Mouse (Mus musculus): ENCODE measurements around the gene Abhd17c. TPM values are rescaled to one million over a fixed set of nuclear protein-coding genes. Genes with fewer than 3 reads are reported as not detected.

Gene Abhd17c
- polyA plus RNA-seq, 1 experiment from 2014 or later, result 63.0 TPM

- H3K4me1 ChIP-seq (replicated peaks; ENCODE audit: control insufficient read depth, insufficient read depth, low read length), result peaks cover 3% of the 10 kb centered on the region; the same call in 1 of the 2 replicates
- no peak for ATAC-seq (ENCODE audit: low FRiP score)
- no peak overlapping the region for H3K4me2 ChIP-seq (replicated peaks)
- 81% methylated on average over 11 of the region's 11 CpGs for WGBS
- no peaks in the 10 kb centered on the region for H3K36me3 ChIP-seq (replicated peaks; ENCODE audit: control insufficient read depth, insufficient read depth)
- no peak overlapping the region for H3K9ac ChIP-seq
- no peak for DNase-seq (ENCODE audit: low spot score)
- H3K9me3 ChIP-seq (ENCODE audit: control insufficient read depth, low read length), result no peaks in the 10 kb centered on the region
- no peaks in the 10 kb centered on the region for H3K27me3 ChIP-seq (ENCODE audit: control insufficient read depth, insufficient read depth, low read length)
- no peak overlapping the region for H3K27ac ChIP-seq
- no peak overlapping the region for H3K4me3 ChIP-seq (replicated peaks; ENCODE audit: low read length)
Observed at GRCm38 (mm10) chr7:84174655-84175448, 23.2 kb upstream of the Abhd17c start.

GRCm38 (mm10) chr7:84173394-84173793 lies 21.7 kb upstream of the Abhd17c start:
- no peaks in the 10 kb centered on the region for H3K36me3 ChIP-seq (replicated peaks; ENCODE audit: control insufficient read depth, insufficient read depth)
- H3K27me3 ChIP-seq (ENCODE audit: control insufficient read depth, insufficient read depth, low read length), result no peaks in the 10 kb centered on the region
- no peak overlapping the region for H3K27ac ChIP-seq
- ATAC-seq (ENCODE audit: low FRiP score) (no peak), DNase-seq (ENCODE audit: low spot score) (no peak)
- no peak overlapping the region for H3K9ac ChIP-seq
- WGBS, result 90% methylated on average over 4 of the region's 4 CpGs
- H3K4me3 ChIP-seq (replicated peaks; ENCODE audit: low read length), result no peak overlapping the region
- H3K4me2 ChIP-seq (replicated peaks), result no peak overlapping the region
- H3K9me3 ChIP-seq (ENCODE audit: control insufficient read depth, low read length), result no peaks in the 10 kb centered on the region
- H3K4me1 ChIP-seq (replicated peaks; ENCODE audit: control insufficient read depth, insufficient read depth, low read length), result peaks cover 3% of the 10 kb centered on the region; the same call in 1 of the 2 replicates

- no peak overlapping the region for H3K9ac ChIP-seq
- H3K4me3 ChIP-seq (replicated peaks; ENCODE audit: low read length), result no peak overlapping the region
- ATAC-seq (ENCODE audit: low FRiP score) (no peak), DNase-seq (ENCODE audit: low spot score) (no peak)
- H3K27me3 ChIP-seq (ENCODE audit: control insufficient read depth, insufficient read depth, low read length), result no peaks in the 10 kb centered on the region
- no peak overlapping the region for H3K4me2 ChIP-seq (replicated peaks)
- WGBS, result 93% methylated on average over 1 of the region's 1 CpGs
- peaks cover 3% of the 10 kb centered on the region; the same call in 1 of the 2 replicates for H3K4me1 ChIP-seq (replicated peaks; ENCODE audit: control insufficient read depth, insufficient read depth, low read length)
- no peaks in the 10 kb centered on the region for H3K36me3 ChIP-seq (replicated peaks; ENCODE audit: control insufficient read depth, insufficient read depth)
- no peak overlapping the region for H3K27ac ChIP-seq
- no peaks in the 10 kb centered on the region for H3K9me3 ChIP-seq (ENCODE audit: control insufficient read depth, low read length)
Observed at GRCm38 (mm10) chr7:84171177-84171787, 19.6 kb upstream of the Abhd17c start.

- Histone ChIP-seq H3K4me1 (replicated peaks; ENCODE audit: control insufficient read depth, insufficient read depth, low read length) (no peaks in the 10 kb centered on the region), H3K4me2 (replicated peaks) (no peak overlapping the region), H3K4me3 (replicated peaks; ENCODE audit: low read length) (no peak overlapping the region), H3K9ac (no peak overlapping the region), H3K36me3 (replicated peaks; ENCODE audit: control insufficient read depth, insufficient read depth) (no peaks in the 10 kb centered on the region), H3K9me3 (ENCODE audit: control insufficient read depth, low read length) (no peaks in the 10 kb centered on the region), H3K27ac (no peak overlapping the region), H3K27me3 (ENCODE audit: control insufficient read depth, insufficient read depth, low read length) (no peaks in the 10 kb centered on the region)
- DNase-seq (ENCODE audit: low spot score), result no peak
- no peak for ATAC-seq (ENCODE audit: low FRiP score)
- WGBS, result 96% methylated on average over 2 of the region's 2 CpGs
Observed at GRCm38 (mm10) chr7:84168355-84168754, 16.7 kb upstream of the Abhd17c start.

- H3K27ac ChIP-seq, result no peak overlapping the region
- no peak overlapping the region for H3K4me3 ChIP-seq (replicated peaks; ENCODE audit: low read length)
- no peaks in the 10 kb centered on the region for H3K9me3 ChIP-seq (ENCODE audit: control insufficient read depth, low read length)
- no peaks in the 10 kb centered on the region for H3K4me1 ChIP-seq (replicated peaks; ENCODE audit: control insufficient read depth, insufficient read depth, low read length)
- H3K9ac ChIP-seq, result no peak overlapping the region
- H3K27me3 ChIP-seq (ENCODE audit: control insufficient read depth, insufficient read depth, low read length), result no peaks in the 10 kb centered on the region
- no peaks in the 10 kb centered on the region for H3K36me3 ChIP-seq (replicated peaks; ENCODE audit: control insufficient read depth, insufficient read depth)
- H3K4me2 ChIP-seq (replicated peaks), result no peak overlapping the region
- ATAC-seq (ENCODE audit: low FRiP score) (no peak), DNase-seq (ENCODE audit: low spot score) (no peak)
- WGBS, result 87% methylated on average over 4 of the region's 4 CpGs
Observed at GRCm38 (mm10) chr7:84166721-84167419, 15.2 kb upstream of the Abhd17c start.

- DNase-seq (ENCODE audit: low spot score), result no peak
Observed at GRCm38 (mm10) chr7:84166007-84166406, 14.3 kb upstream of the Abhd17c start.

GRCm38 (mm10) chr7:84165288-84165687 lies 13.6 kb upstream of the Abhd17c start:
- H3K9me3 ChIP-seq (ENCODE audit: control insufficient read depth, low read length), result no peaks in the 10 kb centered on the region
- H3K4me3 ChIP-seq (replicated peaks; ENCODE audit: low read length), result no peak overlapping the region
- 61% methylated on average over 3 of the region's 3 CpGs for WGBS
- H3K4me2 ChIP-seq (replicated peaks), result no peak overlapping the region
- no peaks in the 10 kb centered on the region for H3K4me1 ChIP-seq (replicated peaks; ENCODE audit: control insufficient read depth, insufficient read depth, low read length)
- no peak overlapping the region for H3K27ac ChIP-seq
- no peaks in the 10 kb centered on the region for H3K27me3 ChIP-seq (ENCODE audit: control insufficient read depth, insufficient read depth, low read length)
- ATAC-seq (ENCODE audit: low FRiP score) (no peak), DNase-seq (ENCODE audit: low spot score) (no peak)
- H3K36me3 ChIP-seq (replicated peaks; ENCODE audit: control insufficient read depth, insufficient read depth), result no peaks in the 10 kb centered on the region
- no peak overlapping the region for H3K9ac ChIP-seq

More at GRCm38 (mm10) chr7:84166007-84166406, 14.3 kb upstream of the Abhd17c start:
- ATAC-seq (ENCODE audit: low FRiP score), result no peak
- H3K36me3 ChIP-seq (replicated peaks; ENCODE audit: control insufficient read depth, insufficient read depth), result no peaks in the 10 kb centered on the region
- no peak overlapping the region for H3K27ac ChIP-seq
- 78% methylated on average over 1 of the region's 1 CpGs for WGBS
- H3K9me3 ChIP-seq (ENCODE audit: control insufficient read depth, low read length), result no peaks in the 10 kb centered on the region
- no peak overlapping the region for H3K4me3 ChIP-seq (replicated peaks; ENCODE audit: low read length)
- no peaks in the 10 kb centered on the region for H3K27me3 ChIP-seq (ENCODE audit: control insufficient read depth, insufficient read depth, low read length)
- no peak overlapping the region for H3K9ac ChIP-seq
- H3K4me2 ChIP-seq (replicated peaks), result no peak overlapping the region
- no peaks in the 10 kb centered on the region for H3K4me1 ChIP-seq (replicated peaks; ENCODE audit: control insufficient read depth, insufficient read depth, low read length)

- Histone ChIP-seq H3K27me3 (ENCODE audit: control insufficient read depth, insufficient read depth, low read length) (no peaks in the 10 kb centered on the region), H3K27ac (no peak overlapping the region), H3K36me3 (replicated peaks; ENCODE audit: control insufficient read depth, insufficient read depth) (no peaks in the 10 kb centered on the region), H3K4me2 (replicated peaks) (no peak overlapping the region), H3K9me3 (ENCODE audit: control insufficient read depth, low read length) (no peaks in the 10 kb centered on the region), H3K4me3 (replicated peaks; ENCODE audit: low read length) (no peak overlapping the region), H3K9ac (no peak overlapping the region), H3K4me1 (replicated peaks; ENCODE audit: control insufficient read depth, insufficient read depth, low read length) (no peaks in the 10 kb centered on the region)
- no peak for DNase-seq (ENCODE audit: low spot score)
- ATAC-seq (ENCODE audit: low FRiP score), result no peak
- WGBS, result 87% methylated on average over 4 of the region's 4 CpGs
Observed at GRCm38 (mm10) chr7:84164880-84165279, 13.2 kb upstream of the Abhd17c start.

- Histone ChIP-seq H3K27ac (no peak overlapping the region), H3K9me3 (ENCODE audit: control insufficient read depth, low read length) (no peaks in the 10 kb centered on the region), H3K9ac (no peak overlapping the region), H3K4me3 (replicated peaks; ENCODE audit: low read length) (no peak overlapping the region), H3K4me1 (replicated peaks; ENCODE audit: control insufficient read depth, insufficient read depth, low read length) (no peaks in the 10 kb centered on the region), H3K4me2 (replicated peaks) (no peak overlapping the region), H3K27me3 (ENCODE audit: control insufficient read depth, insufficient read depth, low read length) (no peaks in the 10 kb centered on the region), H3K36me3 (replicated peaks; ENCODE audit: control insufficient read depth, insufficient read depth) (no peaks in the 10 kb centered on the region)
- ATAC-seq (ENCODE audit: low FRiP score), result no peak
- whole genome bisulfite sequencing, result 79% methylated on average over 2 of the region's 2 CpGs
- no peak for DNase-seq (ENCODE audit: low spot score)
Observed at GRCm38 (mm10) chr7:84164419-84164818, 12.7 kb upstream of the Abhd17c start.
